Mouse (Mus musculus) heart, adult 2 months (tissue): Measurements from ENCODE around the gene Trappc5. TPM values are rescaled to one million over a fixed set of nuclear protein-coding genes. Genes with fewer than 3 reads are reported as not detected.

Experiments
- DNase-seq, 2 experiments: peaks; one replicate each; pipeline ENCODE4 v3.0.0; 2021
- H3K27ac ChIP-seq: fragments of 200-600 bp; 2 replicates; pipeline ENCODE4 v1.8.1; 2022
- H3K27me3 ChIP-seq: fragments of 200-500 bp; 2 replicates; pipeline ENCODE4 v1.6.1; 2012; ENCODE audit warnings: mild to moderate bottlenecking, low read length, inconsistent platforms, mixed read lengths; ENCODE audit not compliant: control insufficient read depth, insufficient read depth
- H3K36me3 ChIP-seq: fragments of 200-500 bp; 2 replicates; pipeline ENCODE4 v1.6.1; 2012; ENCODE audit warnings: low read length, inconsistent platforms; ENCODE audit not compliant: control insufficient read depth, insufficient read depth
- H3K4me1 ChIP-seq: fragments of 200-500 bp; 2 replicates; pipeline ENCODE4 v1.6.1; 2011; ENCODE audit warnings: low read length; ENCODE audit not compliant: control insufficient read depth, insufficient read depth
- H3K4me3 ChIP-seq: fragments of 200-600 bp; 2 replicates; pipeline ENCODE4 v1.8.1; 2022
- H3K79me2 ChIP-seq: fragments of 200-500 bp; replicated peaks from 2 replicates; pipeline ENCODE4 v1.6.1; 2012; ENCODE audit warnings: mild to moderate bottlenecking, inconsistent platforms, low read length, moderate library complexity, mixed read lengths; ENCODE audit not compliant: control insufficient read depth, insufficient read depth
- H3K9ac ChIP-seq: fragments of 200-500 bp; 2 replicates; pipeline ENCODE4 v1.6.1; 2012; ENCODE audit warnings: low read depth, mild to moderate bottlenecking, control low read depth, inconsistent platforms, low read length, mixed read lengths
- CTCF ChIP-seq: fragments of 200-600 bp; IDR thresholded peaks from 2 replicates; pipeline ENCODE4 v1.8.1; 2022; ENCODE audit warnings: antibody characterized with exemption, mild to moderate bottlenecking, moderate library complexity
- EP300 ChIP-seq: fragments of 200-500 bp; IDR thresholded peaks from 2 replicates; pipeline ENCODE4 v1.6.1; 2011; ENCODE audit warnings: low read depth, low read length, control low read depth; ENCODE audit not compliant: insufficient read depth
- POLR2A ChIP-seq: fragments of 200-500 bp; IDR thresholded peaks from 2 replicates; pipeline ENCODE4 v1.6.1; 2011; ENCODE audit warnings: mild to moderate bottlenecking, low read depth, low read length, control low read depth; ENCODE audit not compliant: insufficient read depth
- WGBS: fragments of 180-500 bp; shearing (Covaris S2); methylation state at CpG from one replicate; pipeline ENCODE4 v1.1.7; 2018; 5-methylcytosine and 5-hydroxymethylcytosine counted together
- intact Hi-C: fragments of 180-260 bp; cut with DNase I; formaldehyde crosslinking; loops from one replicate; pipeline ENCODE4 v1.15.1; 2025
- long read RNA-seq: library from polyadenylated mRNA; stranded (forward); transcript quantifications from one replicate; pipeline ENCODE4 v2.0.0, GENCODE M21; 2021
- polyA plus RNA-seq: library from polyadenylated mRNA; depleted of rRNA; stranded (reverse); fragments of >200 nt; gene quantifications from 2 replicates; pipeline ENCODE4 v1.2.3, GENCODE M21; 2012; rRNA removed
- total RNA-seq, 2 experiments: library from RNA; stranded (reverse); gene quantifications; 2 replicates each; pipeline ENCODE4 v1.2.3; 2021

The Trappc5 gene
- total RNA-seq: 10 to 100 TPM; 17.6 to 19.3 TPM
- 19.9 and 30.1 TPM in 2 replicates for polyA plus RNA-seq
- long read RNA-seq, full-length matches to known transcripts: 40 of 40 reads
- long read RNA-seq, partial matches to known transcripts: 0 of 40 reads
- long read RNA-seq, other reads (novel, unspliced or antisense): 0 of 40 reads

DNA sequence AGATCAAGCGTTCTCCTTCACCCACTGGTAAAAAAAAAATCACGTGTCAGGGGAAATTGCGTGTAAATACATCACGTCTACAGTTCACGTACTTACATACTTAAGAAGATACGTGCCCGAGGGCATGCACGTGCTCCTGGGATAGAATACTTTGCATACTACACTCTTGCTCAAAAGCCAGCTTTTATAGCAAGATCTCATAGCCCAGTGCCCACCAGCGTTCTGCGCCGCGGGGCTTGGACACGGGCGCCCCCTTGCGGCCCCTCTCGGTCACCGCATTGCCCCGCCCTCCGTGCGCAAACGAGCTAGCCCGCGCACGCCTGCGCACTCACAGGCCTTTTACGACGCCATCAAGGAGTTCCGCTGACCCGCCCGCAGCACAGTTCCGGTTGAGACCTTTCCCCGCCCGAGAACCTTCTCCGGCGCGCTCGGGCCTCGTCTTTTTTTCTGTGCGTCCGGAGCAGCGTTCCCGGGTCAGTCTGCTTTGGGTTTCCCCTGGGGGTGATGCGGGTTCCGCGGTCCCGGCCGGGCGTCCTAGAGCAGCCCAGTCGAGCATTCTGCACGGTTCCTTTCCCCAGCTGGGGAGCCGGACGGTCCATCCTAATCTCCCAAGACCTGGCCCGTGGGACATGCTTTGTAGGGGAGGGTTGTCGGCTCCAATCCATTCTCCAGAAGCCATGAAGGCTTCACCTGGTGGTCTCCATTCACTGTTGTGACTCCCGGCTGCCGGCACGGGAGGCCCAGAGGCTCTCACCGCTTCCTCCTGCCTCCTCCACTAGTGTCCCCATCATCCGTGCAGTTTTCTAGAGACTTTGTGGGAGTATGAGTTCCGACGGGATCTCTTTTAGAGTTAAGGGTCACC is at the start of gene Trappc5:
Gene Trappc5, plus strand, starts transcription at position 169 of the 862 bp plus-strand sequence.
- Histone ChIP-seq H3K9ac (peak within 1 kb of the TSS; percentile 83), H3K79me2 (no peaks in the 10 kb centered on the region), H3K4me1 (0 out of 2 replicates have a peak, but pooled peaks cover 2% of the 10 kb centered on the region), H3K4me3 (peak within 1 kb of the TSS; percentile 91), H3K27me3 (no peaks in the 10 kb centered on the region), H3K27ac (peak within 1 kb of the TSS; percentile 94), H3K36me3 (no peaks in the 10 kb centered on the region)
- intact Hi-C loops: loop anchor here (2.0 to 10.0 kb wide), 2 partner anchors 56 to 322 kb away; partner anchors contain the start of genes A430078G23Rik, Pet100 and Xab2
- under 1% methylated on average over 61 of the region's 61 CpGs for WGBS
- 0 out of 2 replicates have a peak, but pooled peaks have one; percentile 46 for TF ChIP-seq EP300
- no peak for TF ChIP-seq CTCF
- TF ChIP-seq POLR2A: peak; percentile 88
- DNase-seq: peak; percentile 95 to 96

DNA sequence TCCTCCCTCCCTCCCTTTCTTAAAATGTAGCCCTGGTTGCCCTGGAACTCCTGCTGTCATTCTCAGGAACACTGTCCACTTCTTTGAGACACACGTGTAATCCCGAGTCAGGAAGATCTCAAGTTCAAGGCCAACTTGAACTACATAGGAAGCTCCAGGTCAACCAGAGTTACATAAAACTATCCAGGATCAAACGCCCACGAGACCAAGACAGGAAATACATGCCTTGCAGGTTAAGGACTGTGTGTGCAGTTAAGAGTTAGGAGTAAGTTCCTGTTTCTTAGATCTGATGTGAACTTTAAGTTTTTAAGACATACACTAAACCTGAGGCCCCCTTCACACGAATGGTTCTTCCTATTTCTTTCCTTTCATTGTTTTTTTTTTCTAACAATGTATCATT is 49.1 kb upstream of the Trappc5 start:
- no peak overlapping the region for H3K27ac ChIP-seq
- no peaks in the 10 kb centered on the region for H3K79me2 ChIP-seq
- H3K9ac ChIP-seq: no peak overlapping the region
- H3K27me3 ChIP-seq: peaks cover 1% of the 10 kb centered on the region; the same call in 1 of the 2 replicates
- WGBS: 31% methylated on average over 5 of the region's 5 CpGs
- no peak for DNase-seq
- peaks cover under 1% of the 10 kb centered on the region for H3K4me1 ChIP-seq
- intact Hi-C loops: no loop called here
- H3K4me3 ChIP-seq: no peak overlapping the region
- H3K36me3 ChIP-seq: no peaks in the 10 kb centered on the region
- TF ChIP-seq EP300: no peak
- no peak for TF ChIP-seq POLR2A
- no peak for TF ChIP-seq CTCF

DNA sequence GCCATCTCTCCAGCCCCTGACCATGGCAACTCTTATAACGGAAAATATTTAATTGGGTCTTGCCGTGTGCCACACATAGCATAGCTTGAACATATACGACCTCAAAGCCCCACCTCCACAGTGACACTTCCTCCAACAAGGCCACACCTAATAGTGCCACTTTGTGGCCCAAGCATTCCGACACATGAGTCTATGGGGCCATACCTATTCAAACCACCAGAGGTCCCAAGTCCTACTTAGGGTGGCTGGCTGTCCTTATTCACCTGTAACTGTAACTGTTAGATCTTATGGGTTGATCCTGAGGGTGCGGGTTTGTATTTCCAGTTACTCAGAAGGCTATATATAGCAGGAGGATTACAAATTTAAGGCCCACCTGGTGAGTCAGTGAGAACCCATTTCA is 48.1 kb upstream of the Trappc5 start:
- Histone ChIP-seq H3K4me1 (no peaks in the 10 kb centered on the region), H3K36me3 (no peaks in the 10 kb centered on the region), H3K79me2 (no peaks in the 10 kb centered on the region), H3K4me3 (no peak overlapping the region), H3K27me3 (peaks cover 1% of the 10 kb centered on the region; the same call in 1 of the 2 replicates), H3K27ac (no peak overlapping the region), H3K9ac (no peak overlapping the region)
- 21% methylated on average over 5 of the region's 5 CpGs for WGBS
- DNase-seq: no peak
- no peak for TF ChIP-seq POLR2A
- peak; percentile 58 for TF ChIP-seq CTCF
- TF ChIP-seq EP300: no peak
- intact Hi-C loops: no loop called here

DNA sequence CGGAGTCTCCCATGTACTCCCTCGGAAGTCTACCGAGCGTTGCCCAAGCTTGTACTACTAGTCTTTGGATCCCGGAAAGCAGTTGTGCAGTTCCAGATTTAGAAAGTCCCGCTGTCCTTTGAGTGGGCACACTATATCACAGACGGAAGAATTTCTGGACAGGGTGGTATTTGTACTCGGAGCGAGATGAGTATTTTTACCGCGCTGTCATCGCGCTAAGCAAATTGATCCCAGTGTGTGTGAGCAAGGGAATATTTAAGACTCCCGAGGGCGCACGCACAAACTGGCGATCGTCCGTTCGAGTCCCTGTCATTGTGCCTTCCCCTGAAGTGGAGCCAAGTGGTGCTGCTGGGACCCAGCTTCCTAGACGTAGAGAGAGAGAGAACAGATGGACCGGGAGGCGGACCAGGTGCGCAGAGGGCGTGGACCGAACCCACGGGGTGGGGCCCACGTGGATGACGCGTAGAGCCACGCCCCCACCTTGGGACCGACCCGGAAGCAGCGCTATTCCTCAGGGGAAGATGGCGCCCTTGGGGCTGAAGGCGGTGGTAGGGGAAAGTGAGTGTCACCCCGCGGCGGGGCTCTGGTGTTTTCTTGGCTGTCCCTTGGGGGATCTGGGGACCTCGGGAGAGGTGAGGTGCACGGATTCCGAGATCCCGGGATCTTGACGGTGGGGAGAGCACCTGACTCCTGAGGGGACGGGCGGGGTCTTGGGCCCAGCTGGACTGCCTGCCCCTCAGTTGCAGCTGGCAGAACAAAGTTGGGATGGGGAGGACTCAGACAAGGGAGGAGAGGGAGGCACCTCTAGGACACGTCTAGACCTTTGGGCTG is 45.2 kb upstream of the Trappc5 start, which contains the start of gene Stxbp2:
Gene Stxbp2, plus strand, starts transcription at position 309 of the 831 bp plus-strand sequence.
- DNase-seq: peak; percentile 58 to 69
- Histone ChIP-seq H3K27ac (no peak within 1 kb of the TSS), H3K9ac (no peak within 1 kb of the TSS), H3K4me3 (peak within 1 kb of the TSS; percentile 44), H3K4me1 (no peaks in the 10 kb centered on the region), H3K36me3 (no peaks in the 10 kb centered on the region), H3K79me2 (no peaks in the 10 kb centered on the region), H3K27me3 (peaks cover 1% of the 10 kb centered on the region; the same call in 1 of the 2 replicates)
- TF ChIP-seq CTCF: no peak
- no peak for TF ChIP-seq EP300
- no peak for TF ChIP-seq POLR2A
- 6% methylated on average over 47 of the region's 47 CpGs for WGBS
- intact Hi-C loops: no loop called here

DNA sequence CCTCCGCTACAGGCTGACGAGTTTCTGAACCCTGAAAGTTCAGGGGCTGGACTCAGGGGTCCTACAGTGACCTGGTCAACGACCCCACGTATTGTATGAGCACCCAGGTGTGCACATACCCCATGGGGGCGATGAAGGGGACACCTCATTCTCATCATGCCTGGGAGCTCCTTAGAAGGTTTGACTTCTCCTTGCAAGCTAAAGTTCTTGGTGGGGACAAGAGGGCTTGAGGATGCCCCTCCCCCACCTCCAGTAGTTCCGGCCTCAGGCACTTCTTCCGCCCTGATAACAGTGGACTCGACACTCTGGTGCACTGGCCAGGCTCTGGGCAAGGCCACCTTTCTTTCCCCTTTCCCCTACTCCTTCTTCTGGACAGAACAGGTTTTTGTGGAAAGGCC is 44.6 kb upstream of the Trappc5 start:
- WGBS: 16% methylated on average over 8 of the region's 8 CpGs
- H3K4me3 ChIP-seq: peak overlapping the region; percentile 44
- H3K4me1 ChIP-seq: no peaks in the 10 kb centered on the region
- no peaks in the 10 kb centered on the region for H3K79me2 ChIP-seq
- no peaks in the 10 kb centered on the region for H3K36me3 ChIP-seq
- TF ChIP-seq POLR2A (no peak), CTCF (no peak), EP300 (no peak)
- no peak overlapping the region for H3K27ac ChIP-seq
- no peak for DNase-seq
- no peak overlapping the region for H3K9ac ChIP-seq
- peaks cover 1% of the 10 kb centered on the region; the same call in 1 of the 2 replicates for H3K27me3 ChIP-seq
- intact Hi-C loops: no loop called here
